Mouse (Mus musculus) hindbrain, postnatal 0 days (tissue): ENCODE data around the gene Tceanc2. TPM values are rescaled to one million over a fixed set of nuclear protein-coding genes. Genes with fewer than 3 reads are reported as not detected.
A peak's percentile ranks its signal among the peaks of the same experiment; 100 is the strongest.

Experiments used
- ATAC-seq: fragments of 200-750 bp; cut with Nextera tagmentation; 2 replicates; pipeline ENCODE4 v1.8.0; 2017; ENCODE audit warnings: mild to moderate bottlenecking, moderate TSS enrichment, moderate library complexity
- DNase-seq: peaks from one replicate; pipeline ENCODE4 v3.0.0-alpha.2; 2015; ENCODE audit warnings: low spot score
- H3K27ac ChIP-seq: fragments of 300-500 bp; sonication (generic); 2 replicates; pipeline ENCODE4 v1.5.1; 2014; ENCODE audit warnings: mild to moderate bottlenecking
- H3K27me3 ChIP-seq: fragments of 300-500 bp; sonication (generic); 2 replicates; pipeline ENCODE4 v1.6.1; 2014; ENCODE audit warnings: low read length, mixed read lengths; ENCODE audit not compliant: insufficient read depth
- H3K36me3 ChIP-seq: fragments of 300-500 bp; sonication (generic); 2 replicates; pipeline ENCODE4 v1.6.1; 2014; ENCODE audit warnings: low read length, mixed read lengths; ENCODE audit not compliant: insufficient read depth
- H3K4me1 ChIP-seq: fragments of 300-500 bp; sonication (generic); 2 replicates; pipeline ENCODE4 v1.6.1; 2014; ENCODE audit warnings: antibody characterized with exemption, low read length, mixed read lengths; ENCODE audit not compliant: insufficient read depth
- H3K4me2 ChIP-seq: fragments of 300-500 bp; sonication (generic); 2 replicates; pipeline ENCODE4 v1.6.1; 2014; ENCODE audit warnings: low read depth, mild to moderate bottlenecking, low read length, moderate library complexity, mixed read lengths
- H3K4me3 ChIP-seq: fragments of 300-500 bp; sonication (generic); 2 replicates; pipeline ENCODE4 v1.5.1; 2014; ENCODE audit warnings: low read length
- H3K9ac ChIP-seq: fragments of 300-500 bp; sonication (generic); replicated peaks from 2 replicates; pipeline ENCODE4 v1.6.1; 2014; ENCODE audit warnings: mild to moderate bottlenecking, low read length, moderate library complexity, mixed read lengths
- H3K9me3 ChIP-seq: fragments of 300-500 bp; sonication (generic); 2 replicates; pipeline ENCODE4 v1.6.1; 2016; ENCODE audit warnings: low read length, mixed read lengths
- CTCF ChIP-seq: IDR thresholded peaks from 2 replicates; pipeline ENCODE4 v1.5.1; 2016; ENCODE audit warnings: antibody characterized with exemption, control low read depth, low read depth
- WGBS: fragments of 180-500 bp; shearing (Covaris S2); extraction: QIAGEN DNeasy Blood & Tissue Kit; methylation state at CpG from one replicate; pipeline ENCODE4 v1.1.7; 2014; 5-methylcytosine and 5-hydroxymethylcytosine counted together
- polyA plus RNA-seq: library from polyadenylated mRNA; unstranded; fragments of >200 nt; fragmentation: Nextera tagmentation; extraction: Ambion mirVana; gene quantifications from 2 replicates; pipeline ENCODE4 v1.2.1, GENCODE M21; 2015
- total RNA-seq: library from RNA; depleted of rRNA; stranded (reverse); fragments of >200 nt; gene quantifications from 2 replicates; pipeline ENCODE4 v1.2.3, GENCODE M21; 2014; rRNA removed

Tceanc2 gene
- total and polyA plus RNA-seq, 2 experiments from 2014 or later: 5.4 to 17.3 TPM

- Histone ChIP-seq H3K4me2 (no peak overlapping the region), H3K4me1 (0 out of 2 replicates have a peak, but pooled peaks cover 16% of the 10 kb centered on the region), H3K27ac (peak overlapping the region; percentile 56; the same call in 1 of the 2 replicates), H3K9me3 (no peaks in the 10 kb centered on the region), H3K36me3 (no peaks in the 10 kb centered on the region), H3K4me3 (no peak overlapping the region), H3K9ac (no peak overlapping the region), H3K27me3 (no peaks in the 10 kb centered on the region)
- DNase-seq (peak; percentile 60), ATAC-seq (no peak)
- 20% methylated on average over 6 of the region's 6 CpGs for WGBS
- no peak for TF ChIP-seq CTCF
Observed at GRCm38 (mm10) chr4:107096043-107096442, 82.9 kb downstream of the Tceanc2 start.

- Histone ChIP-seq H3K4me3 (no peak overlapping the region), H3K27me3 (no peaks in the 10 kb centered on the region), H3K9ac (no peak overlapping the region), H3K4me1 (0 out of 2 replicates have a peak, but pooled peaks cover 16% of the 10 kb centered on the region), H3K27ac (no peak overlapping the region), H3K36me3 (no peaks in the 10 kb centered on the region), H3K9me3 (no peaks in the 10 kb centered on the region), H3K4me2 (no peak overlapping the region)
- ATAC-seq: no peak
- 86% methylated on average over 16 of the region's 16 CpGs for WGBS
- no peak for TF ChIP-seq CTCF
- no peak for DNase-seq
Observed at GRCm38 (mm10) chr4:107094484-107095187, 84.3 kb downstream of the Tceanc2 start.

DNA sequence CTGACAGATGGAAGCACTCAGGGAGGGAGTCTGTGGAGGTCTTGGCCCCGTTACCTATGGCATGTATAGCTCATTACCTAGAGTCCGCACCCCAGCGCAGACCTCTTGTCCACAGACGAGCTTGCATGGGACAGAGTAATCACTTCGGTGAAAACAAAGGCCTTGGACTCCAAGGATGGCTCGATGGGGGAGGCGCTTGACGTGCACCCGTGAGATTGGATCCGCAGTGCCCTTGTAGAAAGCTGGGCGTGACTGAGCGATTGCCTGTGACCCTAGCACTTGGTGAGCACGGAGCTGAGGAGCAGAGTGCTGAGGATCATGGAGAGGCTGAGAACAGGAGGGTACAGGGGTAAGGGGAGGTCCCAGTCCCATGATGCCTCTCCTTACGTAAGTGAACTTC is 87.2 kb downstream of the Tceanc2 start:
- no peak for DNase-seq
- H3K9ac ChIP-seq: no peak overlapping the region
- no peak overlapping the region for H3K4me2 ChIP-seq
- H3K4me3 ChIP-seq: no peak overlapping the region
- no peaks in the 10 kb centered on the region for H3K27me3 ChIP-seq
- 0 out of 2 replicates have a peak, but pooled peaks cover 7% of the 10 kb centered on the region for H3K4me1 ChIP-seq
- no peak overlapping the region for H3K27ac ChIP-seq
- H3K9me3 ChIP-seq: no peaks in the 10 kb centered on the region
- ATAC-seq: no peak
- TF ChIP-seq CTCF: no peak
- H3K36me3 ChIP-seq: no peaks in the 10 kb centered on the region
- 78% methylated on average over 14 of the region's 14 CpGs for WGBS

GRCm38 (mm10) chr4:107084858-107085257 is 94.1 kb downstream of the Tceanc2 start:
- ATAC-seq: peak; percentile 94
- WGBS: 6% methylated on average over 6 of the region's 6 CpGs

GRCm38 (mm10) chr4:107084343-107084742 is 94.6 kb downstream of the Tceanc2 start:
- Histone ChIP-seq H3K4me3 (no peak overlapping the region), H3K4me1 (peaks cover 17% of the 10 kb centered on the region), H3K27ac (peak overlapping the region; percentile 74), H3K9me3 (no peaks in the 10 kb centered on the region), H3K4me2 (no peak overlapping the region), H3K27me3 (no peaks in the 10 kb centered on the region), H3K9ac (no peak overlapping the region), H3K36me3 (no peaks in the 10 kb centered on the region)
- WGBS: 11% methylated on average over 1 of the region's 1 CpGs
- no peak for TF ChIP-seq CTCF
- DNase-seq (peak; percentile 41), ATAC-seq (peak; percentile 76)

More at GRCm38 (mm10) chr4:107084858-107085257, 94.1 kb downstream of the Tceanc2 start:
- Histone ChIP-seq H3K27me3 (no peaks in the 10 kb centered on the region), H3K9ac (no peak overlapping the region), H3K4me1 (peaks cover 17% of the 10 kb centered on the region), H3K4me2 (no peak overlapping the region), H3K4me3 (no peak overlapping the region), H3K9me3 (no peaks in the 10 kb centered on the region), H3K36me3 (no peaks in the 10 kb centered on the region), H3K27ac (peak overlapping the region; percentile 74)
- TF ChIP-seq CTCF: no peak
- peak; percentile 86 for DNase-seq

Other genes starting within 250 kb of the Tceanc2 start
- 59.2 TPM in 2 replicates for gene Mrpl37, start 112.2 kb downstream of the Tceanc2 start, total RNA-seq
- 77.8 and 79.7 TPM in 2 replicates for gene Mrpl37, start 112.2 kb downstream of the Tceanc2 start, polyA plus RNA-seq
- 8.7 and 21.3 TPM in 2 replicates for gene Cyb5rl, start 112.1 kb downstream of the Tceanc2 start, total RNA-seq
- 4.1 and 4.6 TPM in 2 replicates for gene Cyb5rl, start 112.1 kb downstream of the Tceanc2 start, polyA plus RNA-seq
- 0.68 TPM in 1 of 2 replicates, not detected in the other for gene Cdcp2, start 82.2 kb downstream of the Tceanc2 start, total RNA-seq
- 0.13 TPM in 1 of 2 replicates, not detected in the other for gene Cdcp2, start 82.2 kb downstream of the Tceanc2 start, polyA plus RNA-seq
- gene Tmem59, start 717 bp downstream of the Tceanc2 start, total RNA-seq: 178 and 200 TPM in 2 replicates
- 393 and 422 TPM in 2 replicates for gene Tmem59, start 717 bp downstream of the Tceanc2 start, polyA plus RNA-seq
- not detected in 2 replicates for gene Ldlrad1, start 30.1 kb upstream of the Tceanc2 start, total RNA-seq
- gene Ldlrad1, start 30.1 kb upstream of the Tceanc2 start, polyA plus RNA-seq: not detected in 2 replicates
- 6.6 and 18.2 TPM in 2 replicates for gene Lrrc42, start 74.4 kb upstream of the Tceanc2 start, total RNA-seq
- 33.5 and 42.2 TPM in 2 replicates for gene Lrrc42, start 74.4 kb upstream of the Tceanc2 start, polyA plus RNA-seq
- 7.5 and 12.2 TPM in 2 replicates for gene Hspb11, start 74.5 kb upstream of the Tceanc2 start, total RNA-seq
- gene Hspb11, start 74.5 kb upstream of the Tceanc2 start, polyA plus RNA-seq: 36.4 and 38.8 TPM in 2 replicates
- gene Dio1, start 128.1 kb upstream of the Tceanc2 start, total RNA-seq: not detected in 2 replicates
- not detected in 2 replicates for gene Dio1, start 128.1 kb upstream of the Tceanc2 start, polyA plus RNA-seq
- gene Yipf1, start 135.2 kb upstream of the Tceanc2 start, total RNA-seq: 69.3 and 72.1 TPM in 2 replicates
- 69.1 and 69.4 TPM in 2 replicates for gene Yipf1, start 135.2 kb upstream of the Tceanc2 start, polyA plus RNA-seq
- gene Ndc1, start 188.7 kb upstream of the Tceanc2 start, total RNA-seq: 28.2 and 34.8 TPM in 2 replicates
- gene Ndc1, start 188.7 kb upstream of the Tceanc2 start, polyA plus RNA-seq: 17.5 and 19.4 TPM in 2 replicates